Mouse (Mus musculus): ENCODE measurements around the gene Olfr520.
"Not testable (repeated sequence)": the region's sequence is repeated elsewhere in the genome, so short reads cannot be mapped to it uniquely, and the experiment has no call there.

Olfr520 gene

DNA sequence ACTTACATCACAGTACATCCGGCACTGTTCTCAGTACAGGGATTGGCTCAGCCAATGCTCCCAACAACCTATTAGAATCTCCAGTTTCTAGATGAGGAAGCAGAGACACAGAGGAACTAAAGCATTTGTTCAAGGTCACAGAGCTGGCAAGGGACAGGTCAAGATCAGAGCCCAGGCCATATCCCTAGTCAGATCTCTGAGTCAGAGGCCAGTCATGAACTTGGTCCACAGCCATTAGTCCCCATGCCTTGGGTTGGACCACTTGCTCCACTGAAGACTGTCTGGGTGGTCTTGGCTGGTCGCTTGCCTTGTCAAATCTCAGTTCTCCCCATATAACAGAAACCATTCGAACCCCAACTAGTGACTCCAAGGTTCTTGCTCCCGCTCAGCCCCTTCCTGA is 17.6 kb upstream of the Olfr520 start:
- DNase-seq (ENCODE audit: low read depth): no peak

DNA sequence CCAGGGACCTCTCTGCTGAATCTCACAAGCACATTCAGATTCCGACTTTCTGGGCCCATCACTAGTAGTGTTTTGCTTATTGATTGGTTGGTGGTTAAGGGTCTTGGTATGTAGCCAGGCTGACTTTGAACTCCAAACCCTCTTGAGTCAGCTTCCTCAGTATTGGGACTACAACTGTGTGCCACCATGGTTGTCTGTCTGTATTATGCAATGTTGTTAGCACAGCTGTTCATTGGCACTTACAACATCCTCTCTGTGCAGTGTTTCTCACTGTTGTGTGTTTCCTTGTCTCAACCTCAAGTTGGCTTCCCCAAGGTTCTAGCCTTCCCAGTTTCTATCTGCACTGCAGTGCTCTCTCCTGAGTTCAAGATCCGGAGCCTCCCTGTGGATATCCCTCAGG is 13.5 kb upstream of the Olfr520 start:
- no peak for DNase-seq (ENCODE audit: low read depth)

DNA sequence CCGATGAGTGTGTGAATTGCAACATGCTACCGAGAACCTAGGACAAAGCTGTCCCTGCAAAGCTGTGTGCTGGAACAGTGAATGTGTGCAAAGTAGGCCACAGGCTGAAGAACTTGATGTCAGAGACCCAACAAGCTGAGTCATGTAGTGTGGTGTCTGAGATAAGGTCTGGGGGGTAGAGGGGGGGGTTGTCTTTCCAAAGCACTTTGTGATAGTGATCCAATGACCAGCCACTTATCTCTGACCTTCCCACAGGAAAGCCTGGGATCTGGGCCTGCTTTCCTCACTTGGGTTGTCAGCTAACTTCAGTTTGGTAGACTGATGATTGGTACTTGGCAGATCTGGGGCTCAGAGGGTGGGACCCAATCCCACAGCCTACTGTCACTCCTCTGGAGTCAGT is 4.5 kb downstream of the Olfr520 start:
- DNase-seq (ENCODE audit: low read depth): no peak

DNA sequence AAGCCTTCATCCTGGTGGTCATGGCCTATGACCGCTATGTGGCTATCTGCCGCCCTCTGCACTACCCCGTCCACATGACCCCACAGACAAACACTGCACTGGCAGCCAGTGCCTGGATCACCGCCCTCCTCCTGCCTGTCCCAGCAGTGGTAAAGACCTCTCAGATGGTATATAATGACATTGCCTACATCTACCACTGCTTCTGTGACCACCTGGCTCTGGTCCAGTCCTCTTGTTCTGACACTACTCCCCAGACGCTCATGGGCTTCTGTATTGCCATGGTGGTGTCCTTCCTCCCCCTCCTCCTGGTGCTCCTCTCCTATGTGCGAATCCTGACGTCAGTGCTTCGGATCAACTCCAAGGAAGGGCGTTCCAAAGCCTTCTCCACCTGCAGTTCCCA is 5.4 kb downstream of the Olfr520 start:
- not testable (repeated sequence) for DNase-seq (ENCODE audit: low read depth)

DNA sequence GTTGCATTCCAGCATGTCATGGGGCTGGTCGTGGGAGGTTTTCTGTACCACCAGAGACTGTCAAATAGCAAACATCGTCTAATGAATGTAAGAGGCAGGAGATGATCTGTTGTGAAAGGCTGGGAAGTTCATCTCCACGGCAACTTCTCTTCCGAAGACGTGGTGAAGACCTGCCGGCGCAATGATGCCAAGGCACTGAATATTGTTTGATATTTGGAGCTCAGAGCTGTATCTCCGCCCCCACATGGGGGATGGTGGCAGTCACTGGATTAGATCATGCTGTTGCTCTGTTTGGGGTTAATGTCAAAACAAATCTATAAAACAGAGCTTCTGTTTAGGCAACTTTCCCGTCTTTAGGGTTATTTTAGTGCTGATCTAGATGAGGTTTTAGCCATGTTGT is 9.2 kb downstream of the Olfr520 start:
- no peak for DNase-seq (ENCODE audit: low read depth)

DNA sequence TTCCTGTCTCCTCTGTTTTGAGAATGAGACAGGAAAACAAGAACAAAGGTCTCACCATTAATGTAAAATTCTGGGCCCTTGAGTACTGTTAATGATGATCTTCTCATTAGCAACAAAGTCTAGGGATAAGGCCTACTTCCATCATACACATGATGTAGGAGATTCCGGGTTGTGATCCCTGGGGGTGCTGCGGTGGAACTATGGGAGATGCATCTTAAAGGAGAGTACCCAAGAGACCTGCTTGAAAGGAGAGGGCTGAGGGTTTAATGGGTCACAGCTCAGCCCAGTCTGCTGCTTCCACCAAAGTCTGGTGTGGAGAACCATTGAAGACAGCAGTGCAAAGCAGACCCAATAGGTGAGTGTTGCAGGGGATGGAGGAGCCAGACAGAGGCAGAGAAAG is 33.1 kb downstream of the Olfr520 start, which contains the start of gene Olfr521:
Gene Olfr521, plus strand, starts transcription at position 301 of the 400 bp plus-strand sequence.
- DNase-seq (ENCODE audit: low read depth): no peak

DNA sequence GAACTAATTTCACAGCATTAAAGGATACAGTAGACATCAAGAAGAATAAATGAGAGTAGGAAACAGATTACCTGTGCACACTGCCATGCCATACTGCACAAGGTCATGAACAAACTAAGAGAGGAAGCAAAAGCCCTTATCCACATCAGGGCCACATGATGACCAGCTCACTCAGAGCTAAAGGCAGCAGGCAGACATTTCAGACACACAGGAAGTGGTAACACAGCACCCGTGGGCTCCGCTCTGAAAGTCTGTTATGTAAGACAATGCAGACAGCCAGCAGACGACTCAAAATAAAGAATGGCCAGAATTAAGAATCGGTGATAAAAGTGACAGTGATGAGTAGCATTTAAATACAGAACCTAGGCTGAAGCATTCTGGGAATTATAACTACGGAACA is 51.3 kb downstream of the Olfr520 start:
- no peak for DNase-seq (ENCODE audit: low read depth)

DNA sequence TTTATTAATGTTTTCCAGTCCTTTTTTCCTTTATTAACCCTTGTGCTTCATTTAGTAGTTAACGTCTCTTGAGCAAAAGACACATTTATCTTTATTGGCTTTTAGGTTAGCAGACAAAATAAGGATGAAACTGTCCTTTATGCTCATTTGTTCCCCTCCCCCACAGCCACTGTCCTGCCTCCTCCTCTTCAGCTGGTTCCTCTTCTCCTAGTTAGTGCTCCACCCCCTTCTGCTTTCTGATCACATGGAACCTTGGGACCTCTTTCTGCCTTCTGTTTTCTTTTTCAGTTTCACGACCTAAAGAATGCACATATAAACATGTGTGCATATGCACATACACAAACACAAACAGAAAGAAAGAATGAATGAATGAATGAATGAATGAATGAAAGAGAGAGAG is 51.8 kb downstream of the Olfr520 start:
- no peak for DNase-seq (ENCODE audit: low read depth)

DNA sequence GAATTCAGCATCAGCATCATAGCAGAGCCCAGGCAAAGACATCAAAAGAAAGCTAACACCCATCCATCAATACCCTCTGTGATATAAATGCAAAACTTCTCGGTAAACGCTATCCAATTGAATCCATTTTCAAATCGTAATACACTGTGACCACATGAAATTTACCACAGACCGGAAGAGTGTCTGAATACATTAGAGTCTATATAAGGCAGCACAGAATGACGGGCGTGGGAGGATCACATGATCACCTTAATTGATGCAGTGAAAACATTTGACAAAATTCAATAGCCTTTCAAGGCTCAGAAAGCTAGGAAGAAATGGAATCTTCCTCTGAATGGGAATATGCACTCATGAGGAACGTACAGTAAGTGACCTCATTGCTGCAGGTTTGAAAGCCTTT is 53.3 kb downstream of the Olfr520 start:
- DNase-seq (ENCODE audit: low read depth): no peak

DNA sequence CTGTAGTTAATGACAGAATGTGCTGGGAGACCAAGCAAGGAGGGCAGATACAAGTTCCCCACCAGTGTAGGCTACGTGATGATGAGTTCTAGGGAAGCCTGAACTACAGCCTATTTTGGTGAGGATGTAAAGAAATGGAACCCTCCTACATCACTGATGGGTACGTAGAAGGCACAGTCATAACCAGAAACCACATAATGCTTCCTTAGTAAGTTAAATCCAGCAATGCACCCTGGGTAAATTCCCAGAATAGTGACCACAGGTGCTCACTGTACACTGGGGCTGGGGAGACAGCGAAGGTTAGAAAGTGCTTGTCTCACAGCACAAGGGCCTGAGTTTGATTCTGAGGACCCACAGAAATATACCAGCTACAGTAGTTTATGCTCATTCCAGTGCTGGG is 55.5 kb downstream of the Olfr520 start:
- DNase-seq (ENCODE audit: low read depth): no peak
